Mouse (Mus musculus): ENCODE data around the gene 6030468B19Rik. TPM values are rescaled to one million over a fixed set of nuclear protein-coding genes. Genes with fewer than 3 reads are reported as not detected.
"Not testable (repeated sequence)": the region's sequence is repeated elsewhere in the genome, so short reads cannot be mapped to it uniquely, and the experiment has no call there.

The 6030468B19Rik gene
- polyA plus RNA-seq, 1 experiment from 2014 or later: 90.0 TPM

GRCm38 (mm10) chr11:117779434-117780198, 17.8 kb upstream of the 6030468B19Rik start:
- Histone ChIP-seq H3K4me1 (replicated peaks) (peaks cover 74% of the 10 kb centered on the region), H3K27me3 (no peaks in the 10 kb centered on the region), H3K4me2 (peak overlapping the region; percentile 96), H3K27ac (replicated peaks) (peak overlapping the region; percentile 99), H3K36me3 (replicated peaks) (peaks cover 52% of the 10 kb centered on the region), H3K4me3 (replicated peaks) (peak overlapping the region; percentile 74), H3K9ac (peak overlapping the region; percentile 92), H3K9me3 (replicated peaks) (no peaks in the 10 kb centered on the region)
- WGBS (ENCODE audit: insufficient replicate concordance): under 1% methylated on average over 38 of the region's 38 CpGs
- ATAC-seq (ENCODE audit: insufficient read depth): peak; percentile 30

DNA sequence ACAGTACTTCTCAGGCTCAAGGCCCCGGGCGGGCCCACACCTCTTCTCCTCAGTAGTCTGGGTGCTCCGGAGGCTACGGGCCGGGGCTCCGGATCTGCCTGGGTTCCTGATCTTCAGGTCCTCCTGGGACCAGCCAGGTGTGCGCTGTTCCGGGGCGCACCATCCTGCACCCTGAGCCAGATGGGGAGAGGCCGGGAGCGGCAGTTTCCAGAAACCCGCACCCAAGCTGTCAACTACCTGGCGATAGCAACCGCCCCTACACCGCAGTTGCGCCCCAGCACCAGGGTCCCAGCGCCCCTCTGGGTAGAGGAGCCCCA, 17.3 kb upstream of the 6030468B19Rik start:
- Histone ChIP-seq H3K9me3 (replicated peaks) (no peaks in the 10 kb centered on the region), H3K9ac (peak overlapping the region; percentile 92), H3K4me3 (replicated peaks) (peak overlapping the region; percentile 74), H3K27me3 (no peaks in the 10 kb centered on the region), H3K4me1 (replicated peaks) (peaks cover 79% of the 10 kb centered on the region), H3K27ac (replicated peaks) (peak overlapping the region; percentile 99), H3K4me2 (peak overlapping the region; percentile 96), H3K36me3 (replicated peaks) (peaks cover 52% of the 10 kb centered on the region)
- ATAC-seq (ENCODE audit: insufficient read depth): peak; percentile 1
- WGBS (ENCODE audit: insufficient replicate concordance): 0% methylated on average over 17 of the region's 17 CpGs

GRCm38 (mm10) chr11:117780582-117781111, 16.8 kb upstream of the 6030468B19Rik start:
- Histone ChIP-seq H3K27me3 (no peaks in the 10 kb centered on the region), H3K4me2 (peak overlapping the region; percentile 96), H3K9me3 (replicated peaks) (no peaks in the 10 kb centered on the region), H3K36me3 (replicated peaks) (peaks cover 52% of the 10 kb centered on the region), H3K9ac (peak overlapping the region; percentile 92), H3K27ac (replicated peaks) (peak overlapping the region; percentile 99), H3K4me3 (replicated peaks) (peak overlapping the region; percentile 74), H3K4me1 (replicated peaks) (peaks cover 82% of the 10 kb centered on the region)
- under 1% methylated on average over 19 of the region's 19 CpGs for WGBS (ENCODE audit: insufficient replicate concordance)
- peak; percentile 75 for ATAC-seq (ENCODE audit: insufficient read depth)

- peak; percentile 8 for ATAC-seq (ENCODE audit: insufficient read depth)
- 2% methylated on average over 18 of the region's 18 CpGs for WGBS (ENCODE audit: insufficient replicate concordance)
Measured at GRCm38 (mm10) chr11:117781199-117781821, 16.1 kb upstream of the 6030468B19Rik start.

DNA sequence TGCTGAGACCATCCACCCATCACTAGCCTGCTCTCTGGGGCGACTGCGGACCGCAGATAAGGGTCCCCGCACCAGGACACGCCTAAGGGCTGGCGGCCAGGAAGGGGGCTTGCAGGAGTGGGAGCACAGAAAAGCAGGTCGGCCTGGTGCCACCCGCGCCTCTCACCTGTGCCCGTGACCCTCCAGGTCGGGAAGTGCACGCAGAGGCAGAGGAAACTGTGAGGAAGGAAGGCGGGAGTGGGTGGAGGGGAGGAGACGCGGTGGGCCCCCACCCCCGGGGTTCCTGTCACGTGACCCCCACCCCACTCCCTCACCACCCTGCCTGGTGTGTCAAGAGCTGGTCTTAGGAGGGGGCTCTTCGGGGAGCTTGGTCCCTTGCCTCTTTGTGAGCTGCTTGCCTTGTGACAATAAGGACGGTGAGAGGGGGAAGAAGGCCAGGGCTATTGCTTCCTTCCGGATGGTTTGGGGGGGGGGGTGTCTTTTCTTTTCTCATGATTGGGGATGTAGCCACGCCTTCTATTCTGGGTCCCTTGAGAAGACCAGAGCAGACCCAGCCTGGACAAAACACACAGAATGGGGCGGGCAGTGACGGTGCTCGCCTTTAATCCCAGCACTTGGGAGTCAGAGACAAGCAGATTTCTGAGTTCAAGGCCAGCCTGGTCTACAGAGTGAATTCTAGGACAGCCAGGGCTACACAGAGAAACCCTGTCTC, 15.3 kb upstream of the 6030468B19Rik start, which contains the start of the genes Tmc8 and Tmc6:
Gene Tmc8 (plus strand): TSS at position 84 of the 712 bp plus-strand sequence.
Gene Tmc6 (minus strand): TSS at position 206 of the 712 bp plus-strand sequence.
- peak; percentile 57 for ATAC-seq (ENCODE audit: insufficient read depth)
- peaks cover 78% of the 10 kb centered on the region for H3K4me1 ChIP-seq (replicated peaks)

More at GRCm38 (mm10) chr11:117781199-117781821, 16.1 kb upstream of the 6030468B19Rik start:
- H3K36me3 ChIP-seq (replicated peaks): peaks cover 52% of the 10 kb centered on the region
- peak overlapping the region; percentile 74 for H3K4me3 ChIP-seq (replicated peaks)
- H3K4me1 ChIP-seq (replicated peaks): peaks cover 82% of the 10 kb centered on the region
- peak overlapping the region; percentile 92 for H3K9ac ChIP-seq
- peak overlapping the region; percentile 99 for H3K27ac ChIP-seq (replicated peaks)
- peak overlapping the region; percentile 96 for H3K4me2 ChIP-seq
- no peaks in the 10 kb centered on the region for H3K9me3 ChIP-seq (replicated peaks)
- no peaks in the 10 kb centered on the region for H3K27me3 ChIP-seq

GRCm38 (mm10) chr11:117782705-117783034, 14.8 kb upstream of the 6030468B19Rik start:
- peak overlapping the region; percentile 96 for H3K4me2 ChIP-seq
- H3K4me1 ChIP-seq (replicated peaks): peaks cover 73% of the 10 kb centered on the region
- H3K36me3 ChIP-seq (replicated peaks): peaks cover 52% of the 10 kb centered on the region

More for the DNA sequence above, 15.3 kb upstream of the 6030468B19Rik start, which contains the start of the genes Tmc8 and Tmc6:
- Histone ChIP-seq H3K9ac (peak within 1 kb of the TSS; percentile 92), H3K4me2 (peak within 1 kb of the TSS; percentile 96), H3K9me3 (replicated peaks) (no peaks in the 10 kb centered on the region), H3K27me3 (no peaks in the 10 kb centered on the region), H3K27ac (replicated peaks) (peak within 1 kb of the TSS; percentile 99), H3K4me3 (replicated peaks) (peak within 1 kb of the TSS; percentile 74), H3K36me3 (replicated peaks) (peaks cover 52% of the 10 kb centered on the region)
- 8% methylated on average over 24 of the region's 24 CpGs for WGBS (ENCODE audit: insufficient replicate concordance)

GRCm38 (mm10) chr11:117783089-117783488, 14.4 kb upstream of the 6030468B19Rik start:
- Histone ChIP-seq H3K4me1 (replicated peaks) (peaks cover 69% of the 10 kb centered on the region), H3K27ac (replicated peaks) (peak overlapping the region; percentile 99), H3K4me2 (peak overlapping the region; percentile 96), H3K9ac (peak overlapping the region; percentile 92), H3K9me3 (replicated peaks) (no peaks in the 10 kb centered on the region), H3K4me3 (replicated peaks) (peak overlapping the region; percentile 74), H3K27me3 (no peaks in the 10 kb centered on the region), H3K36me3 (replicated peaks) (peaks cover 52% of the 10 kb centered on the region)
- WGBS (ENCODE audit: insufficient replicate concordance): 1% methylated on average over 31 of the region's 31 CpGs
- ATAC-seq (ENCODE audit: insufficient read depth): peak; percentile 1

More at GRCm38 (mm10) chr11:117782705-117783034, 14.8 kb upstream of the 6030468B19Rik start:
- no peaks in the 10 kb centered on the region for H3K9me3 ChIP-seq (replicated peaks)
- peak overlapping the region; percentile 92 for H3K9ac ChIP-seq
- ATAC-seq (ENCODE audit: insufficient read depth): no peak
- H3K27ac ChIP-seq (replicated peaks): peak overlapping the region; percentile 99
- peak overlapping the region; percentile 74 for H3K4me3 ChIP-seq (replicated peaks)
- WGBS (ENCODE audit: insufficient replicate concordance): 10% methylated on average over 9 of the region's 9 CpGs
- H3K27me3 ChIP-seq: no peaks in the 10 kb centered on the region

GRCm38 (mm10) chr11:117783683-117784309, 13.7 kb upstream of the 6030468B19Rik start:
- Histone ChIP-seq H3K27ac (replicated peaks) (peak overlapping the region; percentile 99), H3K27me3 (no peaks in the 10 kb centered on the region), H3K4me1 (replicated peaks) (peaks cover 62% of the 10 kb centered on the region), H3K4me2 (peak overlapping the region; percentile 96), H3K36me3 (replicated peaks) (peaks cover 51% of the 10 kb centered on the region), H3K4me3 (replicated peaks) (peak overlapping the region; percentile 74), H3K9me3 (replicated peaks) (no peaks in the 10 kb centered on the region), H3K9ac (peak overlapping the region; percentile 92)
- ATAC-seq (ENCODE audit: insufficient read depth): peak; percentile 20; the same call in 1 of the 2 replicates
- 39% methylated on average over 10 of the region's 10 CpGs for WGBS (ENCODE audit: insufficient replicate concordance)

DNA sequence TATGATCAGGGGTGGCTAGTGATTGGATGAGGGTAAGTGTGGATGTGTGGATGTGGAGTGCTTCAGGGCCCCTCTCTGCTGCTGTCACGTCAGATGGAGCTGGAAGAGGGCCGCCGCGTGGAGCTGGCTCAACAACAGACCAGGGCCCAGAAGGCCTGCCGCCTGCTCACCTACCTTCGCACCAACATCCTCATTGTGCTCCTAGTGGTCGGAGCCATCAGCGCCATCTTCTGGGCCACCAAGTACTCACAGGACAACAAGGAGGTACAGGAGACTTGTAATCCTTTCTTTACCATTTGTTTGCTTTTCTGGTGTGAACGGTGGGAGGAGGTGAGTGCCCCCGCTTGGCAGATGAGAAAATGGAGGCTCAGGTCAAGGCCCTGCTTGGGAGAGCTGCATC, 11.2 kb upstream of the 6030468B19Rik start:
- Histone ChIP-seq H3K9ac (peak overlapping the region; percentile 17; the same call in 1 of the 2 replicates), H3K4me3 (replicated peaks) (no peak overlapping the region), H3K4me2 (peak overlapping the region; percentile 41), H3K9me3 (replicated peaks) (no peaks in the 10 kb centered on the region), H3K36me3 (replicated peaks) (peaks cover 60% of the 10 kb centered on the region), H3K27me3 (no peaks in the 10 kb centered on the region), H3K27ac (replicated peaks) (peak overlapping the region; percentile 99), H3K4me1 (replicated peaks) (peaks cover 70% of the 10 kb centered on the region)
- 13% methylated on average over 10 of the region's 10 CpGs for WGBS (ENCODE audit: insufficient replicate concordance)
- ATAC-seq (ENCODE audit: insufficient read depth): no peak

GRCm38 (mm10) chr11:117788481-117788880, 9.0 kb upstream of the 6030468B19Rik start:
- H3K9ac ChIP-seq; H3K9me3 ChIP-seq (replicated peaks); H3K4me2 ChIP-seq; H3K4me3 ChIP-seq (replicated peaks); ATAC-seq (ENCODE audit: insufficient read depth); H3K27me3 ChIP-seq: not testable (repeated sequence)
- peaks cover 70% of the 10 kb centered on the region for H3K4me1 ChIP-seq (replicated peaks)
- H3K36me3 ChIP-seq (replicated peaks): peaks cover 73% of the 10 kb centered on the region
- WGBS (ENCODE audit: insufficient replicate concordance): 84% methylated on average over 7 of the region's 7 CpGs
- 0 out of 2 replicates have a peak overlapping the region, but pooled peaks have one; percentile 20 for H3K27ac ChIP-seq (replicated peaks)
